In genomic region chr11:58132026-58132425, GRCm38 (mm10) we compare ENCODE assay signal across 28 mouse cellular contexts. TPM values are rescaled to one million over a fixed set of nuclear protein-coding genes. Genes with fewer than 3 reads are reported as not detected.
DNase-seq lines count a peak whose midpoint lies in the region; ATAC-seq lines count a peak whose summit lies in the region.
"Had no signal": no experiment of that assay in that cellular context is flagged by ENCODE, and none has a peak within 500 bp of the region (broad histone marks: within the 10 kb centered on the region; RNA-seq: fewer than 3 reads in every experiment).

No protein-coding gene starts in this region.

- ATAC-seq in forebrain, embryonic 15.5 days (replicated peaks), result no peak
- ATAC-seq: forebrain, embryonic 13.5 days; forebrain, embryonic 16.5 days; Patski had no signal

- no peaks in the 10 kb centered on the region for H3K27me3 ChIP-seq in forebrain, embryonic 15.5 days
- H3K27me3 ChIP-seq: CH12.LX; embryonic facial prominence, embryonic 12.5 days; forebrain, embryonic 13.5 days; Patski had no signal

- no peak overlapping the region for H3K9ac ChIP-seq in forebrain, embryonic 15.5 days (replicated peaks)
- H3K9ac ChIP-seq: embryonic facial prominence, embryonic 12.5 days; forebrain, embryonic 13.5 days had no signal

- peaks cover 85% of the 10 kb centered on the region for H3K36me3 ChIP-seq in forebrain, embryonic 15.5 days

- H3K27ac ChIP-seq in forebrain, embryonic 15.5 days (replicated peaks), result no peak overlapping the region
- H3K27ac ChIP-seq: embryonic facial prominence, embryonic 10.5 days; embryonic facial prominence, embryonic 12.5 days; forebrain, embryonic 13.5 days had no signal

- no peaks in the 10 kb centered on the region for H3K9me3 ChIP-seq in forebrain, embryonic 15.5 days
- H3K9me3 ChIP-seq: embryonic facial prominence, embryonic 10.5 days; embryonic facial prominence, embryonic 12.5 days; forebrain, embryonic 13.5 days; G1E had no signal

- 92% methylated on average over 3 of the region's 3 CpGs for WGBS in forebrain, embryonic 15.5 days

- H3K4me3 ChIP-seq in forebrain, embryonic 15.5 days, result no peak overlapping the region
- H3K4me3 ChIP-seq: embryonic facial prominence, embryonic 10.5 days; embryonic facial prominence, embryonic 12.5 days; forebrain, embryonic 13.5 days had no signal

- H3K4me2 ChIP-seq in forebrain, embryonic 15.5 days (replicated peaks), result no peak overlapping the region
- H3K4me2 ChIP-seq: embryonic facial prominence, embryonic 12.5 days; forebrain, embryonic 13.5 days had no signal

- DNase-seq in thymus, postnatal 0 days (ENCODE audit: low spot score), result peak; percentile 29
- no peak for DNase-seq in thymus, postnatal 14 days
- peak; percentile 66 for DNase-seq in CD4-positive helper T cell, adult 2 months (ENCODE audit: low read depth, low spot score)
- peak; percentile 62 for DNase-seq in T-cell, adult 2 months (ENCODE audit: low spot score)
- DNase-seq in naive thymus-derived CD4-positive, alpha-beta T cell, adult 2 months (ENCODE audit: low read depth), result peak; percentile 72
- DNase-seq in retina, embryonic 14.5 days (ENCODE audit: low spot score), result no peak
- DNase-seq in neural tube, embryonic 10.5 days (ENCODE audit: extremely low spot score, low spot score), result no peak
- DNase-seq: adrenal gland, adult 8-10 months; adrenal gland, postnatal 14 days; adrenal gland, postnatal 36 days; B cell, adult 2 months; cerebellum, adult 11-12 months; cerebellum, adult 2 months; cerebellum, adult 9-10 months; cerebellum, postnatal 10 days; cerebellum, postnatal 25 days had no signal

- no peaks in the 10 kb centered on the region for H3K4me1 ChIP-seq in forebrain, embryonic 15.5 days
- H3K4me1 ChIP-seq: embryonic facial prominence, embryonic 10.5 days; embryonic facial prominence, embryonic 12.5 days; forebrain, embryonic 13.5 days had no signal

RNA-seq across cellular contexts. Expression of gene Cnot8, which starts 28.1 kb away (rescaled TPM):
- 155 TPM in 2 replicates for polyA plus RNA-seq in thymus, postnatal 0 days (2015; fragmentation: Nextera tagmentation; extraction: Ambion mirVana)
- 147 TPM in 2 replicates for polyA plus RNA-seq in forebrain, embryonic 15.5 days (2015; fragmentation: Nextera tagmentation; extraction: Ambion mirVana)

RNA-seq across cellular contexts. Expression of gene Gemin5, which starts 36.3 kb away (rescaled TPM):
- polyA plus RNA-seq in thymus, postnatal 0 days (2015; fragmentation: Nextera tagmentation; extraction: Ambion mirVana), result 23.0 and 25.7 TPM in 2 replicates
- 12.7 and 15.9 TPM in 2 replicates for polyA plus RNA-seq in forebrain, embryonic 15.5 days (2015; fragmentation: Nextera tagmentation; extraction: Ambion mirVana)

RNA-seq across cellular contexts. Expression of gene Gm12248, which starts 39.1 kb away (rescaled TPM):
- 0.12 and 0.38 TPM in 2 replicates for polyA plus RNA-seq in thymus, postnatal 0 days (2015; fragmentation: Nextera tagmentation; extraction: Ambion mirVana)
- polyA plus RNA-seq in forebrain, embryonic 15.5 days (2015; fragmentation: Nextera tagmentation; extraction: Ambion mirVana), result not detected in 2 replicates
- polyA plus RNA-seq: cerebellum, adult 2 months; cortical plate, adult 2 months; embryonic facial prominence, embryonic 10.5 days; embryonic facial prominence, embryonic 12.5 days; embryonic facial prominence, embryonic 14.5 days; forebrain, embryonic 11.5 days; forebrain, embryonic 16.5 days; frontal cortex, adult 2 months; Patski had no signal

RNA-seq across cellular contexts. Expression of gene Mrpl22, which starts 39.4 kb away (rescaled TPM):
- polyA plus RNA-seq in thymus, postnatal 0 days (2015; fragmentation: Nextera tagmentation; extraction: Ambion mirVana), result 137 and 139 TPM in 2 replicates
- polyA plus RNA-seq in forebrain, embryonic 15.5 days (2015; fragmentation: Nextera tagmentation; extraction: Ambion mirVana), result 106 and 107 TPM in 2 replicates

Comparison
In these comparisons a context has a peak if more than half of its experiments do, and no peak if none do; other contexts are left out.
1. DNase-seq: peak in thymus, postnatal 0 days (single experiment), CD4-positive helper T cell, adult 2 months (single experiment), T-cell, adult 2 months (single experiment) and naive thymus-derived CD4-positive, alpha-beta T cell, adult 2 months (single experiment); none in thymus, postnatal 14 days (single experiment), retina, embryonic 14.5 days (single experiment) and neural tube, embryonic 10.5 days (single experiment).